Mouse (Mus musculus) lung, embryonic 14.5 days (tissue): Measurements from ENCODE around the gene Fam19a3. TPM values are rescaled to one million over a fixed set of nuclear protein-coding genes. Genes with fewer than 3 reads are reported as not detected.
A peak's percentile ranks its signal among the peaks of the same experiment; 100 is the strongest.

Source experiments
- ATAC-seq: fragments of 200-750 bp; cut with Nextera tagmentation; 2 replicates; pipeline ENCODE4 v1.8.0; 2017; ENCODE audit warnings: mild to moderate bottlenecking, moderate TSS enrichment, moderate library complexity; ENCODE audit not compliant: insufficient read depth
- DNase-seq: peaks from one replicate; pipeline ENCODE4 v3.0.0-alpha.2; 2015
- H3K27ac ChIP-seq: fragments of 300-500 bp; sonication (generic); 2 replicates; pipeline ENCODE4 v1.5.1; 2014; ENCODE audit warnings: low read depth, mild to moderate bottlenecking, moderate library complexity
- H3K27me3 ChIP-seq: fragments of 300-500 bp; sonication (generic); 2 replicates; pipeline ENCODE4 v1.6.1; 2014; ENCODE audit warnings: low read length, control low read depth; ENCODE audit not compliant: insufficient read depth
- H3K36me3 ChIP-seq: fragments of 300-500 bp; sonication (generic); 2 replicates; pipeline ENCODE4 v1.6.1; 2014; ENCODE audit warnings: control low read depth; ENCODE audit not compliant: insufficient read depth
- H3K4me1 ChIP-seq: fragments of 300-500 bp; sonication (generic); 2 replicates; pipeline ENCODE4 v1.6.1; 2014; ENCODE audit warnings: antibody characterized with exemption, control low read depth; ENCODE audit not compliant: insufficient read depth
- H3K4me2 ChIP-seq: fragments of 300-500 bp; sonication (generic); 2 replicates; pipeline ENCODE4 v1.6.1; 2014; ENCODE audit warnings: mild to moderate bottlenecking
- H3K4me3 ChIP-seq: fragments of 300-500 bp; sonication (generic); 2 replicates; pipeline ENCODE4 v1.5.1; 2014; ENCODE audit warnings: low read depth, low read length
- H3K9ac ChIP-seq: fragments of 300-500 bp; sonication (generic); 2 replicates; pipeline ENCODE4 v1.6.1; 2014
- H3K9me3 ChIP-seq: fragments of 300-500 bp; sonication (generic); 2 replicates; pipeline ENCODE4 v1.6.1; 2016; ENCODE audit warnings: low read depth, low read length, control low read depth
- CTCF ChIP-seq: IDR thresholded peaks from 2 replicates; pipeline ENCODE4 v1.5.1; 2016; ENCODE audit warnings: antibody characterized with exemption, low read depth
- WGBS: fragments of 180-500 bp; shearing (Covaris S2); extraction: QIAGEN DNeasy Blood & Tissue Kit; methylation state at CpG from one replicate; pipeline ENCODE4 v1.1.7; 2014; 5-methylcytosine and 5-hydroxymethylcytosine counted together
- polyA plus RNA-seq: library from polyadenylated mRNA; unstranded; fragments of >200 nt; fragmentation: Nextera tagmentation; extraction: Ambion mirVana; gene quantifications from 2 replicates; pipeline ENCODE4 v1.2.1, GENCODE M21; 2014

Gene Fam19a3
- polyA plus RNA-seq, 1 experiment from 2014 or later, result not detected

DNA sequence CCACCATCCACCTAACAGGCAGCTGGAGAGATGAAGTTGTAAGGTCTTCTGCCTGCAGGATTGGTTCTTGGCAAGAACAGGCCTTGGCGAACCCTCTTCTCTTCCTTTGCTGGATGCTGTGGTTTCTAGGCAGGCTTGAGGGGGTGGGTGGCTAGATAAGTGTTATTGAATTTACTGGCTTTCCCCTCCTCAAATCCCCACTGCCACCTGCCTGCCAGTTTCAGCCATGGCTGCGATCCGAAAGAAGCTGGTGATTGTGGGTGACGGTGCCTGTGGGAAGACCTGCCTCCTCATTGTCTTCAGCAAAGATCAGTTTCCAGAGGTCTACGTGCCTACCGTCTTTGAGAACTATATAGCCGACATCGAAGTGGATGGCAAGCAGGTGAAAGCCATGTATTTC lies 10.0 kb upstream of the Fam19a3 start:
- Histone ChIP-seq H3K36me3 (peaks cover 51% of the 10 kb centered on the region), H3K9ac (no peak overlapping the region), H3K27ac (no peak overlapping the region), H3K27me3 (no peaks in the 10 kb centered on the region), H3K4me2 (peak overlapping the region; percentile 80), H3K4me3 (peak overlapping the region; percentile 64; the same call in 1 of the 2 replicates), H3K4me1 (peaks cover 37% of the 10 kb centered on the region), H3K9me3 (no peaks in the 10 kb centered on the region)
- TF ChIP-seq CTCF, result no peak
- ATAC-seq (no peak), DNase-seq (no peak)
- 85% methylated on average over 8 of the region's 8 CpGs for WGBS

GRCm38 (mm10) chr3:104791017-104791416 lies 9.4 kb upstream of the Fam19a3 start:
- TF ChIP-seq CTCF, result no peak
- peak overlapping the region; percentile 88 for H3K27ac ChIP-seq
- H3K4me1 ChIP-seq, result peaks cover 37% of the 10 kb centered on the region
- no peak for ATAC-seq
- peak overlapping the region; percentile 64 for H3K4me3 ChIP-seq
- H3K36me3 ChIP-seq, result peaks cover 44% of the 10 kb centered on the region
- DNase-seq, result no peak
- H3K27me3 ChIP-seq, result no peaks in the 10 kb centered on the region
- 17% methylated on average over 4 of the region's 4 CpGs for WGBS
- H3K4me2 ChIP-seq, result peak overlapping the region; percentile 80
- H3K9me3 ChIP-seq, result no peaks in the 10 kb centered on the region
- H3K9ac ChIP-seq, result peak overlapping the region; percentile 79

DNA sequence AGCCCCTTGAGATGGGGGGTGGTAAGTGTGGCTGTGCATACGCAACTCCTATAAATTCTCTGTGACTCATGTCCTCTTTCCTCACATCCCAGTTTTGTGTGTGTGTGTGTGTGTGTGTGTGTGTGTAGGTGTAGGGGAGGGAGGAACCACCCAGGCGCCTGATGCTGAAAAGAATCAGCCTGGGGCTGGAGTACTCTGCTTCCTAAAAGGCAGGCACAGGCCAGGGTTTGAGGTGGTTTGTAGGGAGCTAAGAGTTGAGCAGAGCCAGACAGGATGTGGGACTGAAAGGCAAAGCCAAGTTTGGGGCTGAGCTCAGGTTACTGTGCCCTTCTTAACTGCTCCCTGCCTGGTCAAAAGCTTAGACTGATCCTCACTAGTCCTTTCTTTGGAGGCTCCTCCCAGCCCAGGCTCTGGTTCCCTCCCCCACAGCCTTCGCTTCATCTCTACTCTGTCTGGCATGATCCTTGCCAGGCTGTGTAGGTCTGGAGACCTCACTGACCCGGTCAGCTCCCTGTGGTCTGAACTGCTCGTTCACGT lies 8.8 kb upstream of the Fam19a3 start:
- no peak for TF ChIP-seq CTCF
- DNase-seq (peak; percentile 68), ATAC-seq (peak; percentile 2; the same call in 1 of the 2 replicates)
- peak overlapping the region; percentile 80 for H3K4me2 ChIP-seq
- H3K9ac ChIP-seq, result peak overlapping the region; percentile 79
- peaks cover 39% of the 10 kb centered on the region for H3K36me3 ChIP-seq
- no peaks in the 10 kb centered on the region for H3K27me3 ChIP-seq
- H3K9me3 ChIP-seq, result no peaks in the 10 kb centered on the region
- WGBS, result 10% methylated on average over 6 of the region's 6 CpGs
- H3K4me1 ChIP-seq, result peaks cover 34% of the 10 kb centered on the region
- H3K4me3 ChIP-seq, result peak overlapping the region; percentile 64
- H3K27ac ChIP-seq, result peak overlapping the region; percentile 88

DNA sequence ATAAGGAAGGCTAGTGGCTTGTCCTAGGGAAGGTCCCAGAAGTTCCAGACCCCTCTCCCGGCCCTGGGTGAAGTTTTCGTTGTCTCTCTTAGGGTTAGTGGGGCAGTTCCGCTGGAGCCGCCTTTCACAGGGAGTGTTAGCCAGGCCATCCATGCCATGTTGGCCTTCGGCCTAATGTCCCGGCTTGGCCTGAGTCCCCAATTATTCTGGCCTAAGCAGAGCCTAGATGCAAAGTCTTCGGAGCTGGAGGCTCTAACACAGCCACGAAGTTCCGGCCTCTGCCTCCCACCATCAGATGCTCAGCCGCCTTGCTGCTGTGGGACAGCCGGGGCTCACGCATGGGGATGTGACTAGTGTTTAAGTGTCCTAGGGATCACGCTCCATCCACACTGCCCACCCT lies 8.2 kb upstream of the Fam19a3 start:
- 17% methylated on average over 13 of the region's 13 CpGs for WGBS
- peaks cover 33% of the 10 kb centered on the region for H3K36me3 ChIP-seq
- ATAC-seq, result no peak
- peak overlapping the region; percentile 80 for H3K4me2 ChIP-seq
- no peak for TF ChIP-seq CTCF
- H3K4me3 ChIP-seq, result peak overlapping the region; percentile 64
- H3K9me3 ChIP-seq, result no peaks in the 10 kb centered on the region
- peaks cover 27% of the 10 kb centered on the region for H3K4me1 ChIP-seq
- peak overlapping the region; percentile 79 for H3K9ac ChIP-seq
- H3K27ac ChIP-seq, result peak overlapping the region; percentile 88
- peak; percentile 66 for DNase-seq
- H3K27me3 ChIP-seq, result no peaks in the 10 kb centered on the region

- Histone ChIP-seq H3K36me3 (peaks cover 32% of the 10 kb centered on the region), H3K4me3 (peak overlapping the region; percentile 64), H3K27ac (peak overlapping the region; percentile 88), H3K9ac (peak overlapping the region; percentile 79), H3K4me1 (peaks cover 27% of the 10 kb centered on the region), H3K27me3 (no peaks in the 10 kb centered on the region), H3K4me2 (peak overlapping the region; percentile 80), H3K9me3 (no peaks in the 10 kb centered on the region)
- 2% methylated on average over 10 of the region's 10 CpGs for WGBS
- peak; percentile 62 for DNase-seq
- ATAC-seq, result peak; percentile 19
- no peak for TF ChIP-seq CTCF
These were observed 7.6 kb upstream of the Fam19a3 start for GRCm38 (mm10) chr3:104789312-104789605.

DNA sequence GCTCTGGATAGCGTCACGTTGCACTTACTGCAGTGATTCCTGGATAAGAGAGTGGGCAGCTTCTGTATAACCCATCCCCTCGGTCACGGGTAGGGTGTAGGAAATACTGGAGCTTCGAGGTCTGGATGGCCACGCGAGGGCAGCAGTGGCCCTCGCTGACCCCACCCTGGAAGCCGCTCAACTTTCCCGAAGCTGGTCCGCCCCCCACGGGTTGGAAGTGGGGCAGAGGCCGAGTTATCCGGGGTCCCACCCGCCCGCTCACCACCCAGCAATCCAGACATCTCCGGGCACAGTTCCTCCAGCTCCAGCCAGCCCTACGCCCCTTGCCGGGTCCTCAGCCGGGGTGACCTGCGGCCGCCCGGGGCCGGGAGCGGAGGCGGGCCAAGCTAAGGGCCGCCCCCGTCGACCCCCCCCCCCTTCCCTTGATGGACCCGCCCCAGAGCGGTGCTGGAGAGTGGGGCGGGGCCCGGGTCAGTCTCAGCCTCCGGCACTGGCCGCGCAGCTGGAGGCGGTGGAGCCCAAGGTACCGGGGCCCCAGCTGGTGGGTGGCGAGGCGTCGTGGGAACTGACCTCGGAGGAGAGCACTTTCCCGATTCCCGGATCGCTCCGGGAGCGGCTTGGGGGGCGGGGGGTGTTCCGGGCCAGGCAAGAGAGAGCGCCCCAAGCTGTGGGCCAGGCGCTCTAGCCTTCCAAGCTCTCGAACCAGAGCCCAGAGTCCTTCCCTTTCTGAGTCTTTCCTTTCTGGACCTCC lies 7.1 kb upstream of the Fam19a3 start:
- DNase-seq (peak; percentile 90), ATAC-seq (peak; percentile 91)
- Histone ChIP-seq H3K27me3 (peaks cover 1% of the 10 kb centered on the region; the same call in 1 of the 2 replicates), H3K27ac (peak overlapping the region; percentile 88), H3K4me3 (peak overlapping the region; percentile 64), H3K4me1 (peaks cover 22% of the 10 kb centered on the region), H3K4me2 (peak overlapping the region; percentile 80), H3K36me3 (peaks cover 27% of the 10 kb centered on the region), H3K9me3 (no peaks in the 10 kb centered on the region), H3K9ac (peak overlapping the region; percentile 79)
- peak; percentile 77 for TF ChIP-seq CTCF
- under 1% methylated on average over 49 of the region's 52 CpGs for WGBS

DNA sequence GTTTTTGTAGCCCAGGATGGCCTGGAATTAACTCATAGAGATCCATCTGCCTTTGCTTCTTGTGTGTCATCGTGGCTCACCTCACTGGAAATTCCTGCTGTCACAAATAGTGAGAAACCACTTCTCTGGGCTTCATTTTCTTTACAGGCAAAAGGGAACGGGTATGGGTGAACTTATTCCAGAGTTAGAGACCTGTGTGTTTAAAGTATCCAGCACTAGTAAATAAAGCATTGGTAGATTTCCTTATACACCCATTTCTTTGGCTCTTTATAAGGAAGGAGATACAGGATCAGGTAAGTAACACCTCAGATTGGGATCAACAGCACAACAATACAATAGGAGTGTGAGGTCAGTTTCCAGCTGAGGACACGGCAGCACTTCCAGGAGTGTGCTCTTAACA lies 6.4 kb upstream of the Fam19a3 start, which contains the start of gene Rhoc:
Gene Rhoc, plus strand, starts transcription at position 301 of the 400 bp plus-strand sequence.
- no peak for ATAC-seq

More for the DNA sequence above, 6.4 kb upstream of the Fam19a3 start, which contains the start of gene Rhoc:
- H3K27ac ChIP-seq, result peak within 1 kb of the TSS; percentile 88
- H3K36me3 ChIP-seq, result peaks cover 21% of the 10 kb centered on the region
- H3K4me1 ChIP-seq, result peaks cover 15% of the 10 kb centered on the region
- no peak for TF ChIP-seq CTCF
- H3K9me3 ChIP-seq, result no peaks in the 10 kb centered on the region
- H3K4me2 ChIP-seq, result peak within 1 kb of the TSS; percentile 80
- peak within 1 kb of the TSS; percentile 79 for H3K9ac ChIP-seq
- no peak for DNase-seq
- peaks cover 8% of the 10 kb centered on the region; the same call in 1 of the 2 replicates for H3K27me3 ChIP-seq
- 22% methylated on average over 3 of the region's 3 CpGs for WGBS
- H3K4me3 ChIP-seq, result peak within 1 kb of the TSS; percentile 64
